28 mouse cellular contexts compared by ENCODE assay signal in genomic region chr5:135535867-135536266, GRCm38 (mm10). TPM values are rescaled to one million over a fixed set of nuclear protein-coding genes. Genes with fewer than 3 reads are reported as not detected.
"Had no signal": no experiment of that assay in that cellular context is flagged by ENCODE, and none has a peak within 500 bp of the region (broad histone marks: within the 10 kb centered on the region; RNA-seq: fewer than 3 reads in every experiment).

No protein-coding gene starts in this region.

- H3K9me3 ChIP-seq: midbrain, embryonic 10.5 days; midbrain, embryonic 12.5 days; neural tube, embryonic 13.5 days; neural tube, embryonic 15.5 days had no signal

- H3K4me2 ChIP-seq: lung, embryonic 14.5 days; midbrain, embryonic 12.5 days; neural tube, embryonic 13.5 days; neural tube, embryonic 15.5 days had no signal

- H3K4me3 ChIP-seq: midbrain, embryonic 10.5 days; midbrain, embryonic 12.5 days; myocyte; neural tube, embryonic 13.5 days; neural tube, embryonic 15.5 days had no signal

- ATAC-seq: midbrain, embryonic 16.5 days had no signal

- H3K9ac ChIP-seq: liver, embryonic 14.5 days; lung, embryonic 14.5 days; midbrain, embryonic 12.5 days; neural tube, embryonic 13.5 days; neural tube, embryonic 15.5 days had no signal

- H3K27ac ChIP-seq: liver, embryonic 14.5 days; midbrain, embryonic 10.5 days; midbrain, embryonic 12.5 days; neural tube, embryonic 13.5 days; neural tube, embryonic 15.5 days had no signal

- H3K27me3 ChIP-seq: midbrain, embryonic 12.5 days; neural tube, embryonic 13.5 days; neural tube, embryonic 15.5 days had no signal

- H3K36me3 ChIP-seq: midbrain, embryonic 10.5 days; midbrain, embryonic 12.5 days; neural tube, embryonic 15.5 days had no signal

- H3K4me1 ChIP-seq: midbrain, embryonic 10.5 days; midbrain, embryonic 12.5 days; neural tube, embryonic 13.5 days had no signal

- DNase-seq: lung, adult 18-20 months; lung, embryonic 14.5 days; lung, postnatal 14 days; midbrain, embryonic 14.5 days; retina, postnatal 1 day; right cerebral cortex, adult 18-20 months; right cerebral cortex, postnatal 25 days; right cerebral cortex, postnatal 4 days; spleen, adult 18-20 months; thymus, adult 18-20 months; thymus, postnatal 14 days; thymus, postnatal 36 days had no signal

RNA-seq across cellular contexts. Expression of gene Ccl26, which starts 27.5 kb away (rescaled TPM):
- total RNA-seq: megakaryocyte, adult 5-6 weeks; megakaryocyte-erythroid progenitor cell, adult 5-6 weeks had no signal
- polyA plus RNA-seq: liver, embryonic 14.5 days; liver, embryonic 16.5 days; lung, embryonic 14.5 days; lung, embryonic 16.5 days; midbrain, embryonic 10.5 days; midbrain, embryonic 12.5 days; midbrain, embryonic 14.5 days; midbrain, embryonic 16.5 days; myocyte; neural tube, embryonic 11.5 days; neural tube, embryonic 13.5 days; neural tube, embryonic 15.5 days; small intestine, adult 2 months; stomach, embryonic 14.5 days; stomach, embryonic 16.5 days; thymus, postnatal 0 days had no signal

RNA-seq across cellular contexts. Expression of gene Ccl24, which starts 37.0 kb away (rescaled TPM):
- total RNA-seq: megakaryocyte-erythroid progenitor cell, adult 5-6 weeks had no signal
- polyA plus RNA-seq: myocyte had no signal
